Mouse (Mus musculus): ENCODE data around the gene Rhd.
"Not testable (repeated sequence)": the region's sequence is repeated elsewhere in the genome, so short reads cannot be mapped to it uniquely, and the experiment has no call there.

The Rhd gene

DNA sequence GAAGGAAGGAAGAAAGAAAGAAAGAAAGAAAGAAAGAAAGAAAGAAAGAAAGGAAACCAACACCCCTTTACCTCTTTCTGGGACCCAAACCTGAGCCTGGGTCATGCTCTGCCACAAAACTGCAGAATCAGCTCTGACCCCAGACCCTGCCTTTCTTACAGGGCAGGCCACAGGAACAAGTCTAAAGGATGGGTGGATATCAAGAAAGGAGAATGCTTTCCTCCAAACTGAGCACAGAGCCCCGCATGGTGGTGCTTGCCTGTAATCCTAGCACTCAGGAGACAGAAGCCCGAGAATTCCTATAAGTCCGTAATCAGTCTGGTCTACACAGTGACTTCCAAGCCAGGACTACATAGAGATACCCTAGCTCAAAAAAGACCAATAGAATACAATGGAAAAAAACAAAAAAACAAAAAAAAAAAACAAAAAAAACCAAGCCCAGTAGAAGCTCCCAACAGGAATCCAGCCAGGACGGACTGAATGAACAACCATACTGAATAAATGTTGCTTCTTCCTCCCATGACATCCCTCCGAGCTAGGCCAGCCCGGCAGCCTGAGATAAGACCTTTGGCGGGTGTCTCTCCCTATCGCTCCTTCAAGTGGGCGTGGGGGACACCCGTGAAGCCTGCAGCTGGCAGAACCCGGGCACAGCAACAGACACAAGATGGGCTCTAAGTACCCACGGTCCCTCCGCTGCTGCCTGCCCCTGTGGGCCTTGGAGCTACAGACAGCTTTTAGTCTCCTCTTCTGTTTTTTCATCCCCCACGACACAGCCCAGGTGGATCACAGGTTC lies at the start of gene Rhd:
Gene Rhd, plus strand, starts transcription at position 600 of the 793 bp plus-strand sequence.
- no peak for DNase-seq

DNA sequence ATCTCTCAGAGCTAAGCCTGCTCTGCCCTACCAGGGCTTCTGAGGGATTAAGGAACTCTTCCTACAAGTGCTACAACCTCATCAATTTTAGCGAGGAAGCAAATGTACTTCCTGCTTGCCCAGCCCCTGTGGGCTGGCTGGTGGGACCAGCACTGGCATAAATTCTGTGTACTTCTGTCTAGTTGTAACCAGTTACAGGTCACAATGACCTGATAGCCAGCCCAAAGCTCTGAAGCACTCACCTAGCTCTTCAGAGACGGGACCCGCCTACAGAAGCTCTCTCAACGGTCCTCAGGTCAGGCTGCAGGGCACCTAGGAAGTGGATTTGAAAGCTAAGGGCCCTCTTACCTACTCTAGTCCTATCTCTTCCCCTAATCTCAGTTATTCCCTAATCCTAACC lies 46.6 kb upstream of the Rhd start:
- DNase-seq = peak in 1 of 2 experiments; percentile 33

DNA sequence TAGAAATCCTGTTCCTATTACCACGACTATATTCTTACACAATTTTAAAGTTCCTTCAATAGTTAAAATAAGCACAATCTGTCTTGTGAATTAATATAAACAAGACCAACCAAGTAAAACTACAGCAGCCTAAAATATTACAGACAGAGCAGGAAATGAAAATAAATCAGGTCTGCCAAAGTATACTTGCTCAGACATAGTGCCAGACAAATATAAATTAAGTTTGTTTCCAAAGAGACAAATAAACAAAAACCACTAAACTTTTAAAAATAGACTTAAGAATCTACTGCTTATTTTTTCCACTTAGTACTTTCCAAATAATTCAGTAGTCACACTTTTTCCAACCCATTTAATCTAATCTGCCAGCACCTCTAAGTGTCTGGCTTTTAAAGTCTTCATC lies 43.3 kb upstream of the Rhd start:
- DNase-seq = no peak

DNA sequence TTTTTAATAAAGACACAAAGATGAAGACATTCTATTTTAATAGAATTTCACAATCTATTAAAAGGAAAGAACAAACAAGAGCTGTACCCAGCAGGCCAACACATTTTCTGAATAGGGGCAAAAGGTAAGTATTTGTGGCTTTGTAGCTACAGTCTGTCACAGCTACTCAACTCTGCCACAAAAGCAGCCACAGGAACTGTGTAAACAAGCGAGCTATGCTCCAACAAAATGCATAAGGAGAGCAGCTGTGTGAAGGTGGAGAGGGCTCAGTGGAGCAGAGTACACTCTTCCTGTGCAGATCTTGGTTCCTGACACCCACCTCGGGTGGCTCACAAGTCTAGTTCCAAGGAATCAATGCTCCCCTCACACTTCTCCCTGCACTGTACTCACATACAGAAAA lies 40.8 kb upstream of the Rhd start:
- DNase-seq = peak; percentile 20 to 55

DNA sequence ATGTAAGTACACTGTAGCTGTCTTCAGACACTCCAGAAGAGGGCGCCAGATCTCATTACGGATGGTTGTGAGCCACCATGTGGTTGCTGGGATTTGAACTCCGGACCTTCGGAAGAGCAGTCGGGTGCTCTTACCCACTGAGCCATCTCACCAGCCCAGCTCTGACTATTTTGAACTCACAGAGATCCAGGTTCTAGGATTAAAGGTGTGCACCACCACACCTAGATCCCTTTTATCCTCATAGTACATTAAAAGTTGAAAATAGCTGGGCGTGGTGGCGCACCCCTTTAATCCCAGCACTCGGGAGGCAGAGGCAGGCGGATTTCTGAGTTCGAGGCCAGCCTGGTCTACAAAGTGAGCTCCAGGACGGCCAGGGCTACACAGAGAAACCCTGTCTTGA lies 38.5 kb upstream of the Rhd start:
- not testable (repeated sequence) for DNase-seq

DNA sequence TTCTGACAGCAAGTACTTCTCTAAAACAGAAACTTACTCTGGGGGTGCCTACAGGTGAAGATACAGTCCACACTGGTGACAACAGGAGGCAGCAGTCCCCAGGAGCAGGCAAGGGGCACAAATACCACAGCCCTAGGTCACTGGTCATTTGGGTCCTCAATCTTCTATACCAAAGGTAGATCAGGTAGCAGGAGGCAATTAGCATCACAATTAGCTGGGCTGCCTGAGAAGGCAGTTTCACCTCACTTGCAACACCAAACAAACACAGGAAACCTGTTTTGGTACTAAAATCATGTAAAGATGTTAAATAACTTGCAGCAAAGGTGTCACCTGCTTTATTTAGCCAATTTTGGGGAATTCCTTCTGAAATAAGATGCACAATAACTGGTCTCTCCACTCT lies 38.0 kb upstream of the Rhd start:
- no peak for DNase-seq

DNA sequence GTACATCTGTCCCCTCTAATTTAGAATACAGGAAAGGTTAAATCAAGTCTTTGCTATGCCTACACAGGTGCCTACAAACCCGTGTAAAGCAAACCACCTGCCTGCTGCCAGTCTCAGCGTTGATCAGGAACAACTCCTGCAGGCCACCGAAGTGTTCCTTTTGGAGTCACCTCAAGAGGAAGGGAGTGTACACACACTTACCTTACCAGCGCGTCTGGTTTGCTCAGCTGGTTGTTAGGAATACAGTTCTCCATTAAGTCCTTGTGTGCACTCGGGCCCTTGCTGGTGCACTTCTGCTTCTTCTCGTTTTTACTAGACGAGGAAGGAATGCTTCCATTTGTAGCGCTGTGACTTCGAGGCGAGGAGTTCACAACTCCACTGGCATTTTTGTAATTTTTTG lies 36.5 kb upstream of the Rhd start:
- peak; percentile 67 to 76 for DNase-seq

DNA sequence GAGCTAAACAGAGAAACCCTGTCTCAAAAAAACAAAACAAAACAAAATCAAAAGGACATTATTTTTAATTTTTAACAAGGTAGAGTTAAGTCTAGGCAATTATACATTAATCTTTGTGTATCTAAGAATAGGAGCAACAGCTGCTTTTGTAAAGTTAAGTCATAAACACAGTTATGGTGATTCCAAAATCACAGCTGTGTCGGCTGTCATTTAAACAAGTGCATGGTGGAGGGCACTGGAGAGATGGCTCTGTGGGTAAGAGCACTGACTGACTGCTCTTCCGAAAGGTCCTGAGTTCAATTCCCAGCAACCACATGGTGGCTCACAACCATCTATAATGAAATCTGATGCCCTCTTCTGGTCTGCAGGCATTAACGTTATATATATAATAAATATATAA lies 32.4 kb upstream of the Rhd start:
- DNase-seq = no peak

DNA sequence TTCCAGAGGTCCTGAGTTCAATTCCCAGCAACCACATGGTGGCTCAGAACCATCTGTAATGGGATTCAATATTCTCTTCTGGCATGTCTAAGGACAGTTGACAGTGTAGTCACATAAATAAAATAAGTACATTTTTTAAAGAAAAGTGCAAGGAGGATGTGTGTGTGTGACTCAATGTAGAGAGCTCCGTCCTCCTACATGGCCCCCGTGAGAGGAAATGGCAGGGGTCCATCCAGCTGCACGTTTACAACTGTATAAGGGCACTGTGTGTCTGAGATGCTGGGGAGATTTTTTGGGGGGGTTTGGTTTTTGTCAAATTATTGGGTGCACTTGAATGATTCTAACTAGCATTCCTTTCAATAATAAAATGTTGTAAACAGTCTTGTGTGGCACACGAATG lies 28.9 kb upstream of the Rhd start:
- no peak for DNase-seq

DNA sequence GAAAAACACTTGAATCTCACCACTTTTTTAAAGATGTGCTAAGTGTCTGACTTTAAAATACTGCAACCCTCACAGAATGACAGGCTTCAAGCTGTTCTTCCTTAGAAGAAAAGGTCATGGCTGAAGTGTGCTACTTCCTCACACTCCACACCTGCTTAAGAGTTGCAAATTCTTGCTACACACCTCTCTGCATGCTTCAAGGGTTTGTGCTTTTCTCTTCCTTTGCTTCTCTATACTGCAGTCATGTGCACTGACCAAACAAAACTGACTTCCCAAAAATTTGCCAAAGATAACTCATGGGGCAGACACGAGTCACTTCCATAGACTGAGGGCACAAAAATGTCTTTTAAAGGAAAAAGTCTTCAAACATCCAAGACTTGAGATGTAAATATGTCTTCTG lies 26.1 kb upstream of the Rhd start:
- DNase-seq = peak in 1 of 2 experiments; percentile 59

DNA sequence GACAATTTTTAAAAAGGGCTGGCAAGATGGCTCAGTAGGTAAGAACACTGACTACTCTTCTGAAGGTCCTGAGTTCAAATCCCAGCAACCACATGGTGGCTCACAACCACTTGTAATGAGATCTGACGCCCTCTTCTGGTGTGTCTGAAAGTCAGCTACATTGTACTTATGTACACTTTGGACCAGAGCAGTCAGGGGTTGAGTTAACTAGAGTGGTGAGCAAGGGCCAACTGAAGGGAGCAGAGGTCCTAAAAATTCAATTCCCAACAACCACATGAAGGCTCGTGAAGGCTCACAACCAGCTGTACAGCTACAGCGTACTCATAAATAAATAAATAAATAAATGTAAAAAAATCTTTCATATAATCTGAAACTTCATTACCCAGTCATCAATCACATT lies 25.6 kb upstream of the Rhd start:
- not testable (repeated sequence) for DNase-seq

DNA sequence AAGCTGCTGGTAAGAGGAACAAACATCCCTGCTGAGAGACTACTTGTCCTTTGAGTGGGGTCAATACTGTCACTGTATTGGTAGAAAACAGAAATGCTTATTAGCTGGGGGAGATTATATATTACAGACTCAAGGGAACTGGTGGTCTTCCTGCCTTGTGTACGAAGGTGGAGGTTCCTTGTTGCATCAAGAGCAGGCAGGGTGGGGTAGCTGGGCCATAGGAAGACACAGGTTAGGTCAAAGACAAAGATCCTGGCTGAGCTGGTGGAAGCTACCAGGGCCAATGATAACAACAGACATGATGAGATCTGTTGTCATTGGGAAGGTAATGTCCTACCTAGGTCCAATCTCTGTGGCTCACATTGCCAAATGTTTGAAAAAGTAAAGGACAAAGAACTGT lies 24.1 kb upstream of the Rhd start:
- DNase-seq = no peak

DNA sequence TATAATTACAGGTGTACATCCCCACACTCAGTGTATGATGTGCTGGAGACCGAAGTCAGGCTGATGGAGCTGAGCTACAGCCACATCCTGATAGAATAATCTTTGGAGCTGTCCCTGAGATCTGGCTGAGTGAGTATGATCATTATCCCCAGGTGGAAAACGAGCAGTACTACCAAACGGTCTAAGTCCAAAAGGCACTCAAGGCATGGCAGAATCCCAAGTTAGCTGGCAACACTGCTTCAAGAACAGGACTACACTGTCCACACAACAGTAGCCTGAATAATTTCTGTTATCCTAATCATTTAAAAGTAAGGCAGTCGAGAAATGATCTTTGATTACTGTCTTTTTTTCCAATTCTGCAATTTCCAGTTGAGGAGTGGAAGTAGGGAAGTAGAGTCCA lies 20.8 kb upstream of the Rhd start:
- DNase-seq = no peak

DNA sequence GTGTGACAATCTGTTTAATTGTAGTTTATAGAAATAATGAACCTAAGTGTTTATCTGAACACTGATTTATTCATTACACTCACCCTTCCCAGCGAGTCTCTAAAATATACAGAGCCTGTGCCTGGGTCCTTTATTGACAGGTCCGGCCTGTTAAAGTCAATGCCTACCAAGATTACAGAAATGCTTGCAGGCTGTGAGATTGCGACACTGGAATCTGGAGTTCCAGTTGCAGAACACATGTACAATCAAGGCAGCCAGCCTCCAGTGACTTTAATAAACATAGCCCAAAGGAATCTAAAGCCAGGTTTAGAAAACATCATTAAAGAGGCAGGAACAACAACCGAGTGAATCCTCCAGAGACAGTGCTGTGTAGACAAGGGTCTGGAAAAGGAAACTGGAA lies 16.7 kb upstream of the Rhd start:
- DNase-seq = peak; percentile 55 to 72

DNA sequence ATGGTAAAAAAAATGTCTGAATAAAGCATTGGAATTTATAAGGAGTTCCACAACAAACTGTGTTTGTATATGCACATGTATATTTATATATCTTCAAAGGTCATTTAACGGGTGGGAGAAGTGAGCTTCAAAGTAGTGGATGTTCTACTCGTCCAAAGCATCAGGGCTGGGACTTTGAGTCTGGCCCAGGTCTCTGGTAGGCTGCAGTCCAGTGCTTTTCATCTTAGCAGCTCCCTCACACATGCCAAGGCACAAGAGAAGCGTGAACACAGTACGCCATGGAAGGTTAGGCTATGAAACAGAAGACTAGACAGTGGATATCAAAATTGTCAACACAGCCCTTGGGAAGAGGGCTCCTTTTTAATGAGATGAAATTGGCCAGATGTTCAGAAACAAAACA lies 13.8 kb upstream of the Rhd start:
- DNase-seq = no peak

DNA sequence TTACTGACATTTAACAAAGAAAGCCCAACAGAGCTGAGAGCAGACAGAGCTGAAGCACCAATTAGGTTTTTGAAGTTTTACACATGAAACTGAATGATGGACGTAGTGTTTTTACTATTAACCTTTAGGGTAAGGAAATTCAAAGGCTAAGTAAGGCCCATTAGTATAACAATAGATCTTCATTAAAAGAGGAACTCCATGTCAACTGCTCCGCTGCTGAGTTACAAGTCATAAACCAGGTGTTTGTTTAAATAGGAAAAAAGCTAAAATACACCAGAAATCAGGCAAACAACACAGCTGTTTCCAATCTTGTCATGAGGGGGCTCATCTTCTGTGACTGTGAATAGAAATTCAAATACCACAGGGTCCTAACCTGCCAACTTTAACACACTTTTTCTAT lies 13.1 kb upstream of the Rhd start:
- DNase-seq = no peak

DNA sequence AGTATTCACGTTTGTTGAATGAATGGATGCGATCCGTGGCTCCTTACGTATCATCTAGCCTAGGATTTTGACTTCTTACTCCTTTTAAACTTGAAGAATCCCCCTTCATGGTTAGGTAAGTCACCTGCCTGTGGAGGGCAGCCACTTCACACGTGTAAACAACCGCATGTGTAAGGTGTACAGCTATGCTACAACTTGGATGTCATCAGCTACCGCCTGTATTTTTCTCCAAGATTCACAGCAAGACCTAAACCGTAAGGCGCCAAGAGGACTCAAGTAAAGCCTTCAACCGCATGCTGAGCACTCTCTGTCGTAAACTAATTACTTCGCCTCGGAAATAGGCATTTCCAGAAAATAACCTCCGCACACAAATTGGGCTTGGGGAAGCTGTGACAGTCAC lies 12.5 kb upstream of the Rhd start:
- DNase-seq = no peak

DNA sequence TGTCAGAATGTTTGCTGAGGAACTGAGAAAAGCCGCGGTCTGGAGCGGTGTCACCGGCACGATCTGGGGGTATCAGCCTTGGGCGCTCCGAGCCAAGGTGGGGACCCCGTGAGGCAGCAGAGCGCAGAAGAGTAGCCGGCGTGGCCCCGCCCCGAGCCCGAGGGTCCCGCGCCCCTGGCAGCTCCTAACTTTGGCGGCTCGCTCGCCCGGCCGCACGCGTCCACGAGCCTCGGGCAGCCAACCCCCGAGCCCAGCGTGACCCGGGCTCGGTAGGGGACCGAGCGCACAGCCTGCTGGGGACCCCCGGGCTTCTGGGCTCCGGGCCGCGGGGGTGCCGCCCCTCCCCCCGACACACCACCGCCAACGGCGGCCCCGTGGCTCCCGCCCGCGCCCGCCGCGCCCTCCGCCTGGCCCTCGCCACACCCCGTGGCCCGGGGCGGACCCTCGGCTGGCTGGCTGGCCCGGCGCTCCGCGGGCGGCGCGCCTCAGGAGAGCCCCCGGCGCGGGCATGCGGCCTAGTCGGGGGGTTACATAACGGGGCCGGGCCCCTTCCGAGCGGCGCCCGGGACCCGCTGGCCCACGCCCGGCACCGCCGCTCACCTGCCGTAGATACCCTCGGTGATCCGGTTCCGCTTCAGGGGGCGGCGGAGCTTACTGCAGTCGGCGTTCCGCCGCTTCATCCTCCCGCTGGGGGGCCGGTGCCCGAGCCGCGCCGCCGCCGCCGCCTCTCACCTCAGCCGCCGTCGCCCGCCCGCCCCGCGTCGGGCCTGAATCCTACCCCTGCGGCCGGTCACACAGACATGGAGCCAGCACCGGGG lies 11.7 kb upstream of the Rhd start:
- peak; percentile 37 to 43 for DNase-seq

DNA sequence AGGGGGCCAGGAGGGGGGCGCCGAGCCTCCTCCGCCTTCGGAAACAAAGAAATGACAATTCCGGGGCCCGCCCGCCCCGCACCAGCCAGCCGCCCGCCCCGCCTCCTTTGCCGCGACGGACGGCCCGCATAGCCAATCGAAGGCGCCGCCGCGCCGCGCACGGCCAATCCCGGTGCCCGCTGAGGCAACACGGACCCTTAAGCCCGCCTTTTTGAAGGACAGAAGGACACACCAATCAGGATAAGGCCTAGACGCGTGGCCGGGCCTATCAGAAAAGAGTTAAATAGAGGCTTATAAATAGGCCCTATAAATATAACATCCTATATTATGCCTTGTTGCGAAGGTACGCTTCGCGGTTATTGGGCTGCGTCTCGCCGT lies 11.1 kb upstream of the Rhd start, which contains the start of gene Maco1:
Gene Maco1, minus strand, starts transcription at position 87 of the 378 bp plus-strand sequence.
- peak; percentile 98 to 99 for DNase-seq

DNA sequence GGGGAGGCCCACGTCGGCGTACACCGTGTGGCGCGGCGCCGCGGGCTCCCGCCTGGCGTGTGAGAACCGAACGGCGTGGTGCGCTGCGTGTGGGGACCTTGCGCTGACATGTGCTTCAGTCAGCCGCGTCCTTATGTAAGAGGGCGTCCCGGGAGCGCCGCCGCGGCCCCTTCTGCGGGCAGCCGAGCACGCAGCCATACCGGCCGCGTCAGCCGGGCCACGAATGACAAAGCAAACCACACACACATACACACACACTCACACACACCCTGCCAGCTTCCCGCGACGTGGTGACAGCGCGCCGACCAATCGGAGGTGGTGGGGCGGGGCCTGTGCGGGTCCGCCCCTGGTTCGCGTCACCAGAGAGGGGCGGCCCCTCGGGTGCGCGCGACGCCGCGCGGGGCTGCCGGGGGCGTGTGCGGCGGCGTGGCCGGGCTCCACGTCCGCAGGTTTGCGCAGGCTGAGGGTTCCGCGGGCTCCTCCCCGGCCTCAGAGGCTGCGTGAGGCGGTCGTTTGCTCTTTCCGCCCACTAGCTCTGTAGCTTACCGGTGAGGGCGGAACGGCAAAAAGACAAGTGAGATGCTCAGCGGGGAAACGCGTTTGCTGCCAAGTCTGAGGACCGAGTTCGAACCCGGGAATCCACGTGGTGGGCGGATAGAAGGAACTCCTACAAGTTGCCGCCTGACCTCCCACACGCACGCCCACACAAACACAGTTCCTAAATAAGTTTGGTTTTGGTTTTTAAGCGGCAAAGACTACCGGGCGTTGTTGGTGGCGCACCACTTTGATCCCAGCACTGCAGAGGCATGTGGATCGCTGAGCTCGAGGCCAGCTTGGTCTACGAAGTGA lies 10.5 kb upstream of the Rhd start:
- DNase-seq = peak; percentile 91 to 93

DNA sequence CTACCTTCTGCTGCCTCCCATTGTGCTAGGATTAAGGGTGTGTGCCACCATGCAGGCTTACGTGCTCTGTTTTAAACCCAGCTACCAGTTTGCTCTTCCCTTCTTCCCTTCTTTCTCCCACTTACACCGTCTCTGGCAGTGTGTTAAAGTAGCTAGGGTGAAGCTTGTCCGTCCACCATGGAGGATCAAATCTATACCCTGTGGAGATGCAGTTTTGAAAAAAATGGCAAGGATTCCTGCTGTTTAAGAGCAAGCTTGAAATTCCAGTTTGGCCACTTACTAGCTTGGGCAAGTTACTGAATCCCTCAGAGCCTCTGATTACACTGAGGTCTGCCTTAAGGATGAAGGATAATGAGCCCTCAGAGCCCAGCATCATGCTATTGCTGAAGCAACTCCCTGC lies 9.0 kb upstream of the Rhd start:
- peak in 1 of 2 experiments; percentile 40 for DNase-seq

DNA sequence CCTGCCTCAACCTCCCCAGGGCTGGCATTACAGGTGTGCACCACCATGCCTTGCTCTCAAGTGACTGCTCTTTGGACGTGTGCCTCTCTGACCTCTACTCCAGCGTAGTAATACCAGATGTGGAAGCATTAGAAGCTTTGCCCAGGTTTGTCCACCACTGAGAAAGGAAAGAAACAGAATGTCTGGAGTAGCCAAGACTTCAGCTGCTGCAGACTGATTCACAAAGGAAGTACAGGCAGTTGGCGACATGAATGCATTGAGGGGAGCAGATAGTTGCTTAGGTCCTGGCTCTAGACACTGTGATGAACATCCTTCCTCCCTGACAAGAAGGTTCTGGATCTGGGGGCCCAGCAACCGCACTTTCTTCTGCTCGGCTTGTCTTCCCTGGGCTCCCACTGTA lies 8.3 kb upstream of the Rhd start:
- no peak for DNase-seq

DNA sequence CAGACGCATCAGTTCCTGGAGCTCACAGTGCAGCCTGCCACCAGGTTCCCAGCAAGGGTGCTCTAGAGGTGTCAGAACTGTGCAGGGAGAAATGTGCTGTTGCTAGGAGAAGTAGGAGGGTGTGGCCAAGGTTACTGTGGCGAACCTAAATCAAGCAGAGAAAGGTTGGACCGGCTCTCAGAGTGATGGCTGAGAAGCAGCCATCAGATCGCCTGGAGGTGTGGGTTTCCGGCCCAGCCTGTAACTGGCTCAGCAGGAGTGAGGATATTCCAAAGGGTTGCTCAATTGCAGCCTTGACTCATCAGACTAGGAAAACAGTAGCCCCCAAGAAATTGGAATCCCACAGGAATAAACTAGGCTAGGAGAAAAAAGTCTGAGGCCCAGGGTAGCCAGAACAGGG lies 7.8 kb upstream of the Rhd start:
- DNase-seq = peak in 1 of 2 experiments; percentile 18

Data from lung, adult 18-20 months (tissue).